Mouse (Mus musculus) brain, embryonic 18.5 days (tissue): ENCODE results near the gene Fmo3.

Experiments
- DNase-seq: peaks from one replicate; pipeline ENCODE4 v3.0.0-alpha.2; 2012; ENCODE audit warnings: low read depth, low spot score

The Fmo3 gene

GRCm38 (mm10) chr1:162931310-162931875, 52.9 kb downstream of the Fmo3 start:
- DNase-seq, result no peak

GRCm38 (mm10) chr1:162930631-162931030, 53.7 kb downstream of the Fmo3 start:
- no peak for DNase-seq

GRCm38 (mm10) chr1:162929146-162929545, 55.2 kb downstream of the Fmo3 start:
- no peak for DNase-seq

GRCm38 (mm10) chr1:162925121-162925520, 59.2 kb downstream of the Fmo3 start:
- DNase-seq, result no peak

- DNase-seq, result no peak
Observed at GRCm38 (mm10) chr1:162916661-162917060, 67.7 kb downstream of the Fmo3 start.

DNA sequence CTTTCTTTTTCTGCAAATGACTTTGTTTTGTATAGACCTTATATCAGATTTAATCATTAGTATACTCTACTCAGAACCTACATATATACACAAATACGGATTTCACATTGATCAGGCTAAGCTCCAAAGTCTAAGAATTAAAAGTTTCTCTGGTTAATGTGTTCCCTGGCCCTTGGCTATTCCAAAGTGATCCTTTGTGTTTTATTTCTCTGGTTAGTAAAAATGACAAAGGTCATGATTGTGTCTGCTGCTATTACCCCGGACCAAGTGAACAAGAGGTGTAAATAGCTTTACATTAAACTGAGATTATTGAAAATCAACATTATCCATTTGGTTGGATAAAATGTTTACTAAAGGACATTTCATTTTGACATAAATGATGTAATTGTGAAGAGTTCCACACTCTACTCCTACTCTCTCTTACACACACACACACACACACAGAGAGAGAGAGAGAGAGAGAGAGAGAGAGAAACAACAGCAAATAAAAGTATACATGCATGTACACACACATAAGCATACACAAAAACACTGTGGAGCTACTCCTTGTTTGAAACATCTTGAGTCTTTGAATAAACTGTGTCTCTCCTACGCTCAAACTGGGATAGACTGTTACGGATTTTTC, 69.3 kb downstream of the Fmo3 start:
- DNase-seq, result no peak

GRCm38 (mm10) chr1:162912085-162912484, 72.2 kb downstream of the Fmo3 start:
- DNase-seq, result no peak
